Mouse (Mus musculus) heart, adult 2 months (tissue): ENCODE measurements around the gene Lrrc36.

Source experiments
- CTCF ChIP-seq: fragments of 200-600 bp; IDR thresholded peaks from 2 replicates; pipeline ENCODE4 v1.8.1; 2022; ENCODE audit warnings: antibody characterized with exemption, mild to moderate bottlenecking, moderate library complexity
- EP300 ChIP-seq: fragments of 200-500 bp; IDR thresholded peaks from 2 replicates; pipeline ENCODE4 v1.6.1; 2011; ENCODE audit warnings: low read depth, low read length, control low read depth; ENCODE audit not compliant: insufficient read depth

DNA sequence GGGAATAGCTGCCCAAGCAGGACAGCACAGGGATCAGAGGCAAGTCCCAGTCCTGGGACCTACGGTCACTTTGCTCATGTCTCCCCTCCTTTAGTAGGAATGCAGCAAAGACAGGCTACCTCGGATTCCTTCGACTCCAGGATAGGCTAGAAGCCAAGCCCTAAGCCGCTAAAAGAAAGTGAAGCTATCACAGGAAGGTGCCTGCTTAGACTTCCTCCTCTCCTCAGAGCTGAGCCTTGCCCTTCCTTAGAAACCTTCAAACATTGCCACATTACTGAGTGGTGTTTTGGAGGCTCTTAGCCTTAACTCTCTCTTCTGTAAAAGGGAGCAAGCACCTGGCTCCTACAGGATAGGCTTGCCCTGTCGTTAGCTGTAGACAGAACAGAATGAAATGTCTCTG is 61.3 kb downstream of the Lrrc36 start:
- TF ChIP-seq EP300 (no peak), CTCF (no peak)
